Mouse (Mus musculus): ENCODE results near the gene Col5a3. TPM values are rescaled to one million over a fixed set of nuclear protein-coding genes. Genes with fewer than 3 reads are reported as not detected.
"Not testable (repeated sequence)": the region's sequence is repeated elsewhere in the genome, so short reads cannot be mapped to it uniquely, and the experiment has no call there.

The Col5a3 gene
- polyA plus RNA-seq, 1 experiment from 2014 or later, result 0.77 TPM

GRCm38 (mm10) chr9:20837184-20837947, 22.5 kb upstream of the Col5a3 start:
- 85% methylated on average over 9 of the region's 9 CpGs for WGBS
- no peak overlapping the region for H3K4me2 ChIP-seq (replicated peaks; ENCODE audit: low read depth, low read length)
- ATAC-seq (ENCODE audit: low FRiP score, low TSS enrichment), result no peak
- H3K9ac ChIP-seq (ENCODE audit: low read depth, low read length), result no peak overlapping the region
- no peak overlapping the region for H3K4me3 ChIP-seq (ENCODE audit: low read length)
- no peaks in the 10 kb centered on the region for H3K9me3 ChIP-seq (ENCODE audit: control insufficient read depth, low read length)
- H3K27me3 ChIP-seq (ENCODE audit: control insufficient read depth, insufficient read depth, low read length), result no peaks in the 10 kb centered on the region
- H3K27ac ChIP-seq (ENCODE audit: low read depth, low read length), result no peak overlapping the region
- H3K36me3 ChIP-seq (ENCODE audit: control insufficient read depth, insufficient read depth, low read length), result no peaks in the 10 kb centered on the region
- no peaks in the 10 kb centered on the region for H3K4me1 ChIP-seq (ENCODE audit: control insufficient read depth, insufficient read depth, low read length)

GRCm38 (mm10) chr9:20835431-20835954, 20.6 kb upstream of the Col5a3 start:
- 89% methylated on average over 10 of the region's 11 CpGs for WGBS
- not testable (repeated sequence) for H3K4me2 ChIP-seq (replicated peaks; ENCODE audit: low read depth, low read length); H3K9ac ChIP-seq (ENCODE audit: low read depth, low read length); H3K4me1 ChIP-seq (ENCODE audit: control insufficient read depth, insufficient read depth, low read length); H3K27me3 ChIP-seq (ENCODE audit: control insufficient read depth, insufficient read depth, low read length); H3K4me3 ChIP-seq (ENCODE audit: low read length); H3K27ac ChIP-seq (ENCODE audit: low read depth, low read length); H3K9me3 ChIP-seq (ENCODE audit: control insufficient read depth, low read length); ATAC-seq (ENCODE audit: low FRiP score, low TSS enrichment); H3K36me3 ChIP-seq (ENCODE audit: control insufficient read depth, insufficient read depth, low read length)

DNA sequence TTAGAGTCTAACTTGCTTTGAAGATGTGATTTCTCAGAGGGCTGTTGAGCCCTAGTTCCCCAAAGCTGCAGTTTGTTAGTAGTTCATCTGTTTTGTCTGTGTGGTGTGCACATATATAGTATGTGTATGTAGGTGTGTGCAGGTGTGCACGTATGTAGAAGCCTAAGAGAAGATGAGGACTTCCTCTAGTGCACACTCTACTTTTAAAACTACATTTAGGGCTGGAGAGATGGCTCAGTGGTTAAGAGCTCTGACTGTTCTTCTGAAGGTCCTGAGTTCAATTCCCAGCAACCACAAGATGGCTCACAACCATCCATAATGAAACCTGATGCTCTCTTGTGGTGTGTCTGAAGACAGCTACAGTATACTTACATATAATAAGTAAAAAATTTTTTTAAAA, 20.0 kb upstream of the Col5a3 start:
- no peak overlapping the region for H3K27ac ChIP-seq (ENCODE audit: low read depth, low read length)
- H3K9me3 ChIP-seq (ENCODE audit: control insufficient read depth, low read length), result no peaks in the 10 kb centered on the region
- 68% methylated on average over 1 of the region's 1 CpGs for WGBS
- no peaks in the 10 kb centered on the region for H3K27me3 ChIP-seq (ENCODE audit: control insufficient read depth, insufficient read depth, low read length)
- no peaks in the 10 kb centered on the region for H3K4me1 ChIP-seq (ENCODE audit: control insufficient read depth, insufficient read depth, low read length)
- no peak overlapping the region for H3K4me2 ChIP-seq (replicated peaks; ENCODE audit: low read depth, low read length)
- no peaks in the 10 kb centered on the region for H3K36me3 ChIP-seq (ENCODE audit: control insufficient read depth, insufficient read depth, low read length)
- H3K9ac ChIP-seq (ENCODE audit: low read depth, low read length), result no peak overlapping the region
- H3K4me3 ChIP-seq (ENCODE audit: low read length), result no peak overlapping the region
- ATAC-seq (ENCODE audit: low FRiP score, low TSS enrichment), result no peak

- 15% methylated on average over 19 of the region's 19 CpGs for WGBS
- no peaks in the 10 kb centered on the region for H3K4me1 ChIP-seq (ENCODE audit: control insufficient read depth, insufficient read depth, low read length)
- no peak overlapping the region for H3K4me2 ChIP-seq (replicated peaks; ENCODE audit: low read depth, low read length)
- no peak overlapping the region for H3K9ac ChIP-seq (ENCODE audit: low read depth, low read length)
- peak; percentile 91 for ATAC-seq (ENCODE audit: low FRiP score, low TSS enrichment)
- H3K27ac ChIP-seq (ENCODE audit: low read depth, low read length), result peak overlapping the region; percentile 30; the same call in 1 of the 2 replicates
- H3K4me3 ChIP-seq (ENCODE audit: low read length), result no peak overlapping the region
- no peaks in the 10 kb centered on the region for H3K9me3 ChIP-seq (ENCODE audit: control insufficient read depth, low read length)
- no peaks in the 10 kb centered on the region for H3K36me3 ChIP-seq (ENCODE audit: control insufficient read depth, insufficient read depth, low read length)
- no peaks in the 10 kb centered on the region for H3K27me3 ChIP-seq (ENCODE audit: control insufficient read depth, insufficient read depth, low read length)
Observed at GRCm38 (mm10) chr9:20830901-20831643, 16.2 kb upstream of the Col5a3 start.

DNA sequence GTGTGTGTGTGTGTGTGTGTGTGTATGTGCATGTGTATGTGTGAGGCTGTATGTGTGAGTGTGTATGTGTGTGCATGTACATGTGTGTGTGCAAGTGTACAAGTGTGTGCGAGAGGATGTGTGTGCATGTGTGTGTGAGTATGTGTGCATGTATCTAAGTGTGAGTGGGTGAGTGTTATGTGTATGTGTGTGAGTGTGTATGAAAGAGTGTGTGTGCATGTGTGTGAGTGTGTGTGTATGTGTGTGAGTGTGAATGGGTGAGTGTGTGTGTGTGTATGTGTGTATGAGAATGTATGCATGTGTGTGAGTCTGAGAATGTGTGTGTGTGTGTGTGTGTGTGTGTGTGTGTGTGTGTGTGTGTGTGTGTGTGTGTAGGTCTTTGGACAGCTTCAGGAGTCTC, 13.3 kb upstream of the Col5a3 start:
- no peaks in the 10 kb centered on the region for H3K4me1 ChIP-seq (ENCODE audit: control insufficient read depth, insufficient read depth, low read length)
- no peaks in the 10 kb centered on the region for H3K27me3 ChIP-seq (ENCODE audit: control insufficient read depth, insufficient read depth, low read length)
- H3K27ac ChIP-seq (ENCODE audit: low read depth, low read length), result no peak overlapping the region
- no peak for ATAC-seq (ENCODE audit: low FRiP score, low TSS enrichment)
- H3K9ac ChIP-seq (ENCODE audit: low read depth, low read length), result no peak overlapping the region
- no peak overlapping the region for H3K4me2 ChIP-seq (replicated peaks; ENCODE audit: low read depth, low read length)
- no peaks in the 10 kb centered on the region for H3K9me3 ChIP-seq (ENCODE audit: control insufficient read depth, low read length)
- 100% methylated on average over 1 of the region's 1 CpGs for WGBS
- H3K36me3 ChIP-seq (ENCODE audit: control insufficient read depth, insufficient read depth, low read length), result no peaks in the 10 kb centered on the region
- no peak overlapping the region for H3K4me3 ChIP-seq (ENCODE audit: low read length)

DNA sequence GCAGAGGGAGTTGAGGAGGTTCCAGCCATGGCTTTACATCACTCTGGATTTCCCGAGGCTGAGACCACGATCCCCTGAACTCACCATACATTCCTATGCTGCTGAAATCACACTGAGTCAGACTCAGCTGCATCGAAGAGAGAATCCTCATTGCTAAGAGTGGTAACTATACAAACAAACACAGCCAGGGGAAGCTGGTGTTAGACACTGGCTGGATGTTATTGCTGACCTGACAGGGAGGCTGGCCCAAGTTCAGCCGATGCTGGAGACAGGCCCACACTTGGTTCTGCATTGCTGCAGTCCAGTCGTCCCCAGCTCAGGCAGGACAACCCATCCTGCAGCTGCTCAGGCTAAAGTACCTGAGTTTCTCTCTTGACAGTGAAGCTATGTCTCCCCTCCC, 10.9 kb upstream of the Col5a3 start:
- Histone ChIP-seq H3K4me2 (replicated peaks; ENCODE audit: low read depth, low read length) (no peak overlapping the region), H3K9me3 (ENCODE audit: control insufficient read depth, low read length) (no peaks in the 10 kb centered on the region), H3K4me3 (ENCODE audit: low read length) (no peak overlapping the region), H3K9ac (ENCODE audit: low read depth, low read length) (no peak overlapping the region), H3K27ac (ENCODE audit: low read depth, low read length) (no peak overlapping the region), H3K4me1 (ENCODE audit: control insufficient read depth, insufficient read depth, low read length) (no peaks in the 10 kb centered on the region), H3K36me3 (ENCODE audit: control insufficient read depth, insufficient read depth, low read length) (no peaks in the 10 kb centered on the region), H3K27me3 (ENCODE audit: control insufficient read depth, insufficient read depth, low read length) (no peaks in the 10 kb centered on the region)
- 56% methylated on average over 5 of the region's 5 CpGs for WGBS
- no peak for ATAC-seq (ENCODE audit: low FRiP score, low TSS enrichment)

GRCm38 (mm10) chr9:20822821-20823220, 8.0 kb upstream of the Col5a3 start:
- no peak overlapping the region for H3K27ac ChIP-seq (ENCODE audit: low read depth, low read length)
- H3K4me2 ChIP-seq (replicated peaks; ENCODE audit: low read depth, low read length), result no peak overlapping the region
- no peak for ATAC-seq (ENCODE audit: low FRiP score, low TSS enrichment)
- no peaks in the 10 kb centered on the region for H3K36me3 ChIP-seq (ENCODE audit: control insufficient read depth, insufficient read depth, low read length)
- H3K4me3 ChIP-seq (ENCODE audit: low read length), result no peak overlapping the region
- WGBS, result 85% methylated on average over 3 of the region's 3 CpGs
- no peaks in the 10 kb centered on the region for H3K4me1 ChIP-seq (ENCODE audit: control insufficient read depth, insufficient read depth, low read length)
- no peaks in the 10 kb centered on the region for H3K9me3 ChIP-seq (ENCODE audit: control insufficient read depth, low read length)
- no peaks in the 10 kb centered on the region for H3K27me3 ChIP-seq (ENCODE audit: control insufficient read depth, insufficient read depth, low read length)
- H3K9ac ChIP-seq (ENCODE audit: low read depth, low read length), result no peak overlapping the region

DNA sequence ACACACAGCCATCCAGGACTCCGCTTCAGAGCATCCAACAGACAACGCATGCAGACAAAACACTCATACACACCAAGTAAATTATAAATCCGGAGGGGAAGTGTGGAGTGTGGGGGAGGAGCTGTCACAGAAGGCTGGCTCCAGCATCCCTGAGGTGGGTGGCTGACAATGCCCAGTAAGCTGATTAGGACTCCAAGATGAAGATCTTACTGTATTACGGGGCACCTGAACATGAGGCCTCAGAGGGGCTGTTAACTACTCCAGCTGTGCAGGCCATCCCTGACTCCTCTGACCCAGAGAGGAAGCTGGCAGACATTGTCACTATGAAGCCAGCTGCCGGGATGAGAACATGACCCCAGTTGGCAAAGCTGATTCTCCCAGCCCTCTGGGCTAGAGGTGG, 5.1 kb upstream of the Col5a3 start:
- Histone ChIP-seq H3K27ac (ENCODE audit: low read depth, low read length) (no peak overlapping the region), H3K4me2 (replicated peaks; ENCODE audit: low read depth, low read length) (no peak overlapping the region), H3K36me3 (ENCODE audit: control insufficient read depth, insufficient read depth, low read length) (no peaks in the 10 kb centered on the region), H3K9ac (ENCODE audit: low read depth, low read length) (no peak overlapping the region), H3K27me3 (ENCODE audit: control insufficient read depth, insufficient read depth, low read length) (no peaks in the 10 kb centered on the region), H3K4me1 (ENCODE audit: control insufficient read depth, insufficient read depth, low read length) (0 out of 2 replicates have a peak, but pooled peaks cover under 1% of the 10 kb centered on the region), H3K4me3 (ENCODE audit: low read length) (no peak overlapping the region), H3K9me3 (ENCODE audit: control insufficient read depth, low read length) (no peaks in the 10 kb centered on the region)
- no peak for ATAC-seq (ENCODE audit: low FRiP score, low TSS enrichment)
- 64% methylated on average over 5 of the region's 5 CpGs for WGBS

DNA sequence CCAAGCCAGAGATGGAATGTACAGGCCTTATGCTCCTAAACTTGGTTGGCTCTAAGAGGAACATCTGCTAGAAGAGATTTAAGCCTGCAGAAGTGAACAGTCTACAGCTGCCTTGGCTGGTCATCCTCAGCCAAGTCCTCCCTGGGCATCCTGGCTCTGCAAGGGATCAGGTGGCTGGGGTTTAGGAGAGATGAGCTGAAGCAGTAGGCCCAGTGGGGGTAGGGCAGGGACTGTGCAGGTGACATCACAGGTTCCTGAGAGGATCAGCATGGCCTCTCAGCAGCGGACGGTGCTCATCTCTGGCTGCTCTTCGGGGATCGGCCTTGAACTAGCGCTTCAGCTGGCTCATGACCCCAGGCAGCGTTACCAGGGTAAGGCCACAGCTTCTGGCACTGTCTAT, 3.4 kb upstream of the Col5a3 start, which contains the start of gene Rdh8:
Rdh8 (plus strand) TSS at position 268 of the 400 bp plus-strand sequence.
- Histone ChIP-seq H3K27me3 (ENCODE audit: control insufficient read depth, insufficient read depth, low read length) (no peaks in the 10 kb centered on the region), H3K27ac (ENCODE audit: low read depth, low read length) (no peak within 1 kb of the TSS), H3K4me2 (replicated peaks; ENCODE audit: low read depth, low read length) (no peak within 1 kb of the TSS), H3K9me3 (ENCODE audit: control insufficient read depth, low read length) (no peaks in the 10 kb centered on the region), H3K4me1 (ENCODE audit: control insufficient read depth, insufficient read depth, low read length) (peaks cover 7% of the 10 kb centered on the region; the same call in 1 of the 2 replicates), H3K4me3 (ENCODE audit: low read length) (no peak within 1 kb of the TSS), H3K9ac (ENCODE audit: low read depth, low read length) (no peak within 1 kb of the TSS), H3K36me3 (ENCODE audit: control insufficient read depth, insufficient read depth, low read length) (no peaks in the 10 kb centered on the region)
- 81% methylated on average over 6 of the region's 6 CpGs for WGBS
- ATAC-seq (ENCODE audit: low FRiP score, low TSS enrichment), result no peak
